Mouse (Mus musculus): Measurements from ENCODE around the gene Sos1.

GRCm38 (mm10) chr17:80398243-80398642 lies 82.0 kb downstream of the Sos1 start:
- no peak for TF ChIP-seq POLR2A (IDR thresholded peaks at IDR 0.05; ENCODE audit: control insufficient read depth, extremely low read depth, insufficient read depth, low read length, poor library complexity)
- TF ChIP-seq CTCF (IDR thresholded peaks at IDR 0.05; ENCODE audit: borderline replicate concordance, control insufficient read depth, extremely low read depth, insufficient read depth, low read length, poor library complexity): no peak
